Mouse (Mus musculus) Patski (cell line): ENCODE results near the gene 2010111I01Rik. TPM values are rescaled to one million over a fixed set of nuclear protein-coding genes. Genes with fewer than 3 reads are reported as not detected.

ENCODE experiments used
- ATAC-seq: fragments of 100-300 bp; one replicate; pipeline ENCODE4 v1.8.0; 2021
- CTCF ChIA-PET: fragments of 350-600 bp; sonication (Branson Sonifier 250); formaldehyde crosslinking; loops from one replicate; lab custom pipeline; 2022; ENCODE audit warnings: inconsistent platforms; lab: Charles Lee
- POLR2A ChIA-PET: fragments of 350-600 bp; sonication (Branson Sonifier 250); formaldehyde crosslinking; loops from one replicate; lab custom pipeline; 2022; ENCODE audit warnings: antibody characterized with exemption, inconsistent platforms; lab: Charles Lee
- DNase-seq: peaks from one replicate; pipeline ENCODE4 v3.0.0-alpha.2; 2011; ENCODE audit warnings: low read depth, low spot score
- H3K27me3 ChIP-seq: fragments of 371-371 bp; one replicate; pipeline ENCODE4 v1.5.1; 2021
- CTCF ChIP-seq: fragments of 100-300 bp; IDR thresholded peaks from one replicate; pipeline ENCODE4 v1.5.1; 2021
- in situ Hi-C: fragments of 300-500 bp; cut with MboI; formaldehyde crosslinking; loops from 3 replicates; pipeline ENCODE4 v1.11.1; 2018; ENCODE audit warnings: low pct_unique_long_range_greater_than_20kb, mixed read lengths
- polyA plus RNA-seq: library from polyadenylated mRNA; unstranded; gene quantifications from one replicate; pipeline ENCODE4 v1.2.3, GENCODE M21; 2021

Gene 2010111I01Rik
- polyA plus RNA-seq, 1 experiment from 2014 or later: 98.5 TPM

DNA sequence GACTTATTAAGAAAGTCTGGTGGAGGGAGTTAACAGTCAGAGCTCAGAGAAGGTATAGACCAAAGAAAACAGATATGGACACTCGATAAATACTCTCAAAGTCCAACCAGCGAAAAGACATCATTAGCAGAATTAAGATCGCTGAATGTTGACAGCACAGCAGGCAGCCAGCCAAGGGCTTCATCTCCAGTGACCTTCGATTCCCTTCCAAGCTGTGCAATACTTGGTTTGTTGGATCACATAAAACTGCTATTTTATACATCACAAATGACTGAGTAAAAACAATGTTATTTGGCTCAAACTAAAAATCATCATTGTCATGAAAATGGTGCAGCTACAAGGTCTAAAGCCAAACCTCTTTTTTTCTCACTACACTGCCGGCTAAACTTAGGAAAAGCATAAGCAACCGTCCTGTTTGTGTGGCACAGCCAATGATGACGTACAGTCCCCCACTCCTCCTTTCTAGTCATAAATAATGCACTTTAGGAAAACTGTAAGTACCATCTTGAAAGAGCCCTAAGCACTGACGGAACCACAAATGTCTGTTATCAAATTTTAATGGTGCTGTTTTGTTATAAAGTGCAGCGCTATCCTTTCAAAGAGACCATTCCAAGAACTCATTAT lies 34.8 kb upstream of the 2010111I01Rik start:
- TF ChIP-seq CTCF: no peak
- ATAC-seq (no peak), DNase-seq (no peak)
- CTCF ChIA-PET: interaction anchor here (1.1 to 2.2 kb wide), 2 partner anchors 9 to 402 kb away, joined by 3 to 7 read pairs; no protein-coding TSS in a partner anchor
- in situ Hi-C loops: loop anchor here (5.0 kb wide), 2 partner anchors 117 to 402 kb away; no protein-coding TSS in a partner anchor
- H3K27me3 ChIP-seq: no peaks in the 10 kb centered on the region
- POLR2A ChIA-PET: interaction anchor here (0.6 kb wide), 1 partner anchor 344 kb away, joined by 5 read pairs; no protein-coding TSS in a partner anchor

GRCm38 (mm10) chr13:62932452-62932851 lies 32.2 kb upstream of the 2010111I01Rik start:
- DNase-seq (no peak), ATAC-seq (no peak)
- ChIA-PET POLR2A (no interaction called here), CTCF (interaction anchor here (1.7 to 1.9 kb wide), 2 partner anchors 13 to 101 kb away, joined by 3 to 5 read pairs; no protein-coding TSS in a partner anchor)
- TF ChIP-seq CTCF: no peak
- in situ Hi-C loops: no loop called here
- H3K27me3 ChIP-seq: no peaks in the 10 kb centered on the region

GRCm38 (mm10) chr13:62939371-62939770 lies 25.3 kb upstream of the 2010111I01Rik start:
- ATAC-seq (no peak), DNase-seq (no peak)
- CTCF ChIA-PET: interaction anchor here (1.2 to 1.3 kb wide), 2 partner anchors 92 to 390 kb away, joined by 3 read pairs; no protein-coding TSS in a partner anchor
- no peaks in the 10 kb centered on the region for H3K27me3 ChIP-seq
- in situ Hi-C loops: no loop called here
- no peak for TF ChIP-seq CTCF
- POLR2A ChIA-PET: no interaction called here

GRCm38 (mm10) chr13:62939797-62940196 lies 24.9 kb upstream of the 2010111I01Rik start:
- DNase-seq (no peak), ATAC-seq (no peak)
- H3K27me3 ChIP-seq: no peaks in the 10 kb centered on the region
- POLR2A ChIA-PET: no interaction called here
- in situ Hi-C loops: no loop called here
- CTCF ChIA-PET: no interaction called here
- no peak for TF ChIP-seq CTCF

GRCm38 (mm10) chr13:62940721-62941120 lies 24.0 kb upstream of the 2010111I01Rik start:
- no peak for TF ChIP-seq CTCF
- CTCF ChIA-PET: no interaction called here
- H3K27me3 ChIP-seq: no peaks in the 10 kb centered on the region
- POLR2A ChIA-PET: no interaction called here
- no peak for ATAC-seq
- in situ Hi-C loops: no loop called here
- DNase-seq: no peak

GRCm38 (mm10) chr13:62941341-62942005 lies 23.2 kb upstream of the 2010111I01Rik start:
- CTCF ChIA-PET: no interaction called here
- POLR2A ChIA-PET: no interaction called here
- in situ Hi-C loops: no loop called here
- no peak for TF ChIP-seq CTCF
- no peak for ATAC-seq
- no peak for DNase-seq
- H3K27me3 ChIP-seq: no peaks in the 10 kb centered on the region

DNA sequence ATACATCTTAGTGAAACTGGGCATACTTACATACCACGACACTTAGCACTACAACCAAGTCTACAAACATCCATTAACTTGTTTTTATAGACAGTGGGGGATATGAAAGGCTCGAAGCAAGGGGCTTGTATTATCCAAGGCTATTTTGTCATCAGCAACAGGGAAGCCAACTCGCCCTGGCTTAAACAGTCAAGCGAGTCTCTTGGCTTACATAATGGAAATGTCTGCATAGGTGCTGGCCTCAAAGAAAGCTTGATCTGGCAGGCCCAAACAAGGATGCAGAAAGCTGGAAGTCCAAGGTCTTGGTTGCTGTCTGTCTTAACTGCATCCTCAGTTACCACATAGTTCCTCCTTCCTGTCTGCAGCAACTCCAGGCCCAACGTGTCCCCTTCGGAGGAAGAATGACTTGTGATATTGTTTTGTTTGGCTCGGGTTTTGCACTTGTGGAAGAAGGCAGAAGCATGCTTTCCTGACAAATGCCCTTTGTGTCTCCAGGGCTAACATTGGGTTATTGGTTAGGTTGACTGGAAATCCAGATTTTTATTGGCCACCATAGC lies 21.3 kb upstream of the 2010111I01Rik start:
- ChIA-PET POLR2A (no interaction called here), CTCF (interaction anchor here (0.7 to 1.4 kb wide), 4 partner anchors 16 to 429 kb away, joined by 3 to 7 read pairs (median 4); partner anchors contain the start of gene 2010111I01Rik)
- DNase-seq: no peak
- TF ChIP-seq CTCF: no peak
- no peak for ATAC-seq
- H3K27me3 ChIP-seq: no peaks in the 10 kb centered on the region
- in situ Hi-C loops: no loop called here

DNA sequence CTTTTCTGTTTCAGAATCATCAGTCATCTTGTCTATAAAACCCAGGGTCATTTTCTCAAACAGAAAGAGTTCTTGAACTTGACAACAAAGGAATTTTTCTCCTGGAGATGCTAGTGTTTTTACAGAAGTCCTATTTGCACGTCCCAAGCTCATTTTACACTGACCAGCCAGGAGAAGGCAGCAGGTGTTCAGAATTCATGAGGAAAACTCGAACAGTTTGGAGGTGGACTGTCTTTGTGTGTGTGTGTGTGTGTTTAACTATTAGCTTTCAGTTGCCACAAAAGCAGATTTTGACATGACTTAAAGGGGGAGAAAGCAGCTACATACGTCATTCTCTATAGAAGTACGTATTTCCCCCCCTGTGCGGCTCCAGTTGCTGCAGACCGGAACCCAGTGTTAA lies 20.6 kb upstream of the 2010111I01Rik start:
- in situ Hi-C loops: no loop called here
- POLR2A ChIA-PET: no interaction called here
- ATAC-seq (no peak), DNase-seq (no peak)
- no peaks in the 10 kb centered on the region for H3K27me3 ChIP-seq
- TF ChIP-seq CTCF: no peak
- CTCF ChIA-PET: interaction anchor here (1.0 to 1.6 kb wide), 3 partner anchors 17 to 428 kb away, joined by 3 to 7 read pairs (median 3); no protein-coding TSS in a partner anchor

DNA sequence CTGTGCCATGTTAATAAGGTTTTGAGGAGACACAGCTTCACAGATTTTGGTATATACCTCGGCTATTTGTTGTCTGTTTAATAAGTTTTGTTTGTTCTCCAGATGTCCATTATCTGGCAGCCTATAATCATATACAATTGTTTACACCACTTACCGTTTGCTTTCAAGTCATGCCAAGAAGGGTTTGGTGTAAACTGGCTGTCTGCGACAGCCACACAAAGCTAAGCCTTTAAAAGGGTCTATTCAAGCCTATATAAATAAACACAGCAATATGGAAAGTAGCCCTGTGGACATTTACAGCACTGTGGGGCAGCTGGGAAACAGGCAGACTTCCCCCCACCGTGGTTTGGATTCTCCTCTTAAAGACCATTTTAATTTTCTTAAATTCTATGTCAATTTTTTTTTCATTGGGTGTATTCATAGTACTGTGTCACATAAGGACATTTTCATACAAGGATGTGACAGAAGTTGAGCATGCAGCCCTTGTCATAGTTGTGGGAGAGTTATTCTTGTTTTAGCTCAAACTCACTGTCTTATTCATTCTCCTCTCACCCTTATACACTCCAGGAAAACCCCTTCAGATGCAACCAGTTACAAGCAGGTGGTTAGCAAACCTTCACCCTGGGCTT lies 15.0 kb upstream of the 2010111I01Rik start:
- in situ Hi-C loops: no loop called here
- ChIA-PET CTCF (interaction anchor here (1.2 kb wide), 1 partner anchor 11 kb away, joined by 3 read pairs; no protein-coding TSS in a partner anchor), POLR2A (no interaction called here)
- no peak for TF ChIP-seq CTCF
- H3K27me3 ChIP-seq: no peaks in the 10 kb centered on the region
- DNase-seq (no peak), ATAC-seq (no peak)

DNA sequence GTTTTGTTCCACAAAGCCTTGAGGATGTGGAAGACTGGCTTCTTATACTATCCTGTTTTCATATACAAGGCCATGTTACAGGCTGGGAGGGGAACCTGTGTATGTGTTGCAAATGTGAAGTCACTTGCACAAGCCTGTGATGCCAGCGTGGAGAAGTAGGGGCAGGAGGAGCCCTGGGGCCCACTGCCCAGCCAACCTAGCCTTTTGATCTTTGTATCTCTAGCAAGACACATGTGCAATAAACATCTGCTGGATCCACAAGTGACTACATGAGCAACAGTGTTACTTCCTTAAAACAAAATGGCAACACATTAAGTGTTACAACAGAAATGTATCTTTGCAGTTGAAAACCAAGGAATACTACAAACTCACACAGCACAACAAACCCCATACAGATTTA lies 13.1 kb upstream of the 2010111I01Rik start:
- POLR2A ChIA-PET: no interaction called here
- in situ Hi-C loops: no loop called here
- DNase-seq (no peak), ATAC-seq (no peak)
- CTCF ChIA-PET: interaction anchor here (1.6 kb wide), 1 partner anchor 25 kb away, joined by 4 read pairs; no protein-coding TSS in a partner anchor
- no peak for TF ChIP-seq CTCF
- H3K27me3 ChIP-seq: no peaks in the 10 kb centered on the region
